Mouse (Mus musculus): ENCODE results near the gene Dtx3l. TPM values are rescaled to one million over a fixed set of nuclear protein-coding genes. Genes with fewer than 3 reads are reported as not detected.

Dtx3l gene
- polyA plus RNA-seq, 1 experiment from 2014 or later = 4.0 TPM

Other genes starting within 250 kb of the Dtx3l start
- 11.3 and 12.0 TPM in 2 replicates for gene Dirc2, start 169.8 kb downstream of the Dtx3l start, polyA plus RNA-seq (2014; fragmentation: Nextera tagmentation; extraction: Ambion mirVana)
- gene Hspbap1, start 168.8 kb downstream of the Dtx3l start, polyA plus RNA-seq (2014; fragmentation: Nextera tagmentation; extraction: Ambion mirVana) = 12.7 and 13.3 TPM in 2 replicates
- 0.29 and 0.35 TPM in 2 replicates for gene Parp14, start 67.6 kb downstream of the Dtx3l start, polyA plus RNA-seq (2014; fragmentation: Nextera tagmentation; extraction: Ambion mirVana)
- 3.3 and 5.1 TPM in 2 replicates for gene Parp9, start 681 bp downstream of the Dtx3l start, polyA plus RNA-seq (2014; fragmentation: Nextera tagmentation; extraction: Ambion mirVana)
- 49.9 and 58.1 TPM in 2 replicates for gene Kpna1, start 39.6 kb upstream of the Dtx3l start, polyA plus RNA-seq (2014; fragmentation: Nextera tagmentation; extraction: Ambion mirVana)
- gene Wdr5b, start 102.0 kb upstream of the Dtx3l start, polyA plus RNA-seq (2014; fragmentation: Nextera tagmentation; extraction: Ambion mirVana) = 6.5 and 7.6 TPM in 2 replicates
- gene Fam162a, start 132.4 kb upstream of the Dtx3l start, polyA plus RNA-seq (2014; fragmentation: Nextera tagmentation; extraction: Ambion mirVana) = 723 and 731 TPM in 2 replicates
- gene Ccdc58, start 132.5 kb upstream of the Dtx3l start, polyA plus RNA-seq (2014; fragmentation: Nextera tagmentation; extraction: Ambion mirVana) = 87.5 and 89.1 TPM in 2 replicates
- gene Csta1, start 192.1 kb upstream of the Dtx3l start, polyA plus RNA-seq (2014; fragmentation: Nextera tagmentation; extraction: Ambion mirVana) = not detected in 2 replicates
- gene Stfa2l1, start 217.7 kb upstream of the Dtx3l start, polyA plus RNA-seq (2014; fragmentation: Nextera tagmentation; extraction: Ambion mirVana) = not detected in 2 replicates
- not detected in 2 replicates for gene Gm5483, start 245.1 kb upstream of the Dtx3l start, polyA plus RNA-seq (2014; fragmentation: Nextera tagmentation; extraction: Ambion mirVana)

Data from heart, embryonic 11.5 days (tissue).